Mouse (Mus musculus) intestine, embryonic 15.5 days (tissue): ENCODE data around the gene Dlx2. TPM values are rescaled to one million over a fixed set of nuclear protein-coding genes. Genes with fewer than 3 reads are reported as not detected.

Experiments used
- ATAC-seq: fragments of 200-750 bp; cut with Nextera tagmentation; 2 replicates; pipeline ENCODE4 v1.8.0; 2017; ENCODE audit warnings: moderate TSS enrichment, moderate library complexity
- H3K27ac ChIP-seq: fragments of 300-500 bp; sonication (generic); 2 replicates; pipeline ENCODE4 v1.5.1; 2015; ENCODE audit warnings: mild to moderate bottlenecking, inconsistent platforms
- H3K27me3 ChIP-seq: fragments of 300-500 bp; sonication (generic); replicated peaks from 2 replicates; pipeline ENCODE4 v1.6.1; 2015; ENCODE audit warnings: inconsistent platforms
- H3K36me3 ChIP-seq: fragments of 300-500 bp; sonication (generic); 2 replicates; pipeline ENCODE4 v1.6.1; 2015; ENCODE audit warnings: inconsistent platforms
- H3K4me1 ChIP-seq: fragments of 300-500 bp; sonication (generic); replicated peaks from 2 replicates; pipeline ENCODE4 v1.6.1; 2015; ENCODE audit warnings: inconsistent platforms
- H3K4me2 ChIP-seq: fragments of 300-500 bp; sonication (generic); replicated peaks from 2 replicates; pipeline ENCODE4 v1.6.1; 2015; ENCODE audit warnings: mild to moderate bottlenecking, inconsistent platforms
- H3K4me3 ChIP-seq: fragments of 300-500 bp; sonication (generic); replicated peaks from 2 replicates; pipeline ENCODE4 v1.5.1; 2015; ENCODE audit warnings: inconsistent platforms
- H3K9ac ChIP-seq: fragments of 300-500 bp; sonication (generic); 2 replicates; pipeline ENCODE4 v1.6.1; 2015; ENCODE audit warnings: inconsistent platforms
- H3K9me3 ChIP-seq: fragments of 300-500 bp; sonication (generic); 2 replicates; pipeline ENCODE4 v1.6.1; 2016; ENCODE audit warnings: inconsistent platforms
- WGBS: fragments of 180-500 bp; shearing (Covaris S2); methylation state at CpG from one replicate; pipeline ENCODE4 v1.1.7; 2015; 5-methylcytosine and 5-hydroxymethylcytosine counted together
- polyA plus RNA-seq: library from polyadenylated mRNA; unstranded; fragments of >200 nt; fragmentation: Nextera tagmentation; extraction: Ambion mirVana; gene quantifications from 2 replicates; pipeline ENCODE4 v1.2.1, GENCODE M21; 2015

Dlx2 gene
- polyA plus RNA-seq, 1 experiment from 2014 or later, result 4.7 TPM

DNA sequence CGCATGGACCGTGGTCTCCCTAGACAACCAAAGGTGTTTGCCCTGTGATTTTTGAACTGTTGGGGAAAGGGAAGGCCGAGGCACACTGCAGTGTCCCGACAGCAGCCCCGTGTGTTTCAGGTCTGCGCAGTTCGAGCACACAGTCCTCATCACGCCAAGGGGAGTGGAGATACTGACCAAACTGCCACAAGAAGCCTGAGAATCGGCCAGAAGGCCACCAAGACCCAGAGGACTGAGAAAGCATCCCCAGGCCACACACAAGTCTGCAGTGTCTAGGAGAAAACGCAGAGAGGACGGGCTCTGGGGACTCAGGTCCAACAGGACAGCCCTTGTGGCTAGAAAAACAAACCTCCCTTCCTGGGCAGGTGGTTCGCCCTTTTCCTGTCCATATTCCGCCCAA, 21.8 kb downstream of the Dlx2 start:
- Histone ChIP-seq H3K27ac (no peak overlapping the region), H3K9me3 (no peaks in the 10 kb centered on the region), H3K36me3 (no peaks in the 10 kb centered on the region), H3K9ac (no peak overlapping the region), H3K4me1 (peaks cover 10% of the 10 kb centered on the region), H3K4me2 (no peak overlapping the region), H3K27me3 (peaks cover 73% of the 10 kb centered on the region), H3K4me3 (no peak overlapping the region)
- ATAC-seq, result no peak
- 31% methylated on average over 13 of the region's 13 CpGs for WGBS

DNA sequence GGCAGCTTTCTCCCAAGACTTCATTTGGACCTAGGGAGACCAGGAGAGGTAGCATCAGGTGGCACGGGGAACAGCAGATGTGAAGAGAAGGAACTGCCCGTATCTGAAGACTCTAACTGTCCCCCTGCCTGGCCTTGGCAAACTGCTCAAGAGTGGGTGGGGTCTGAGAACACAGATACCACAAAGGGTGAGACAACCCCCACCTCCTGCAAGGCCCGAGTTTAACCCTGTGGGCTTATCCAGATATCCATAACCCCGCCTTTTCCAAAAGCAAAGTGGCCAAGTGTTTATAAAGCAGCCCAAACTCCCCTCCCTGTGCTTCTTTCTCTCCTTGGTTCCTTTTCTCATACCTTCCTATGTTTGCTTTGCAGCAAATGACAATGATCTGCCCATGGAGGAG, 23.1 kb downstream of the Dlx2 start:
- no peak for ATAC-seq
- peaks cover 59% of the 10 kb centered on the region for H3K27me3 ChIP-seq
- no peaks in the 10 kb centered on the region for H3K36me3 ChIP-seq
- H3K27ac ChIP-seq, result no peak overlapping the region
- H3K4me1 ChIP-seq, result no peaks in the 10 kb centered on the region
- no peak overlapping the region for H3K4me2 ChIP-seq
- no peak overlapping the region for H3K9ac ChIP-seq
- 44% methylated on average over 4 of the region's 4 CpGs for WGBS
- no peak overlapping the region for H3K4me3 ChIP-seq
- no peaks in the 10 kb centered on the region for H3K9me3 ChIP-seq

DNA sequence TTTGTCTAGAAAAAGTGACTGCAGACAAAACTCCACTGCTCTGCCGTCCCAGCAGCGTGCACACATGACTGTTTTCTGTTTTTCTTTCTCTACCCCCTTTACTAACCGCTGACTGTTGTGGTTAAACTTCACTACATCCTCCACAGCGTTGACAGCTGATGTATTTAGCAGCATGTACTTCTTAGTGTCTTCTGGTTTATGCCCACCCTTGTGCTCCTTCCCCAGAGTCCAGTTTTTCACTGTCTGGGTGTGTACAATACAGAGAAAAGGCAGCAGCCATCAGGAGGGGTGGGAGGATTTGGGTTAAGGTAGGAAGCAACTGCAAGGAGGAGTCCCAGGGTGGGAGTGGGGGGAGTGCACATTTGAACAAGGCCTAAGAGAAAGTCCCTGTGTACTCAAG, 23.7 kb downstream of the Dlx2 start:
- Histone ChIP-seq H3K9ac (no peak overlapping the region), H3K36me3 (no peaks in the 10 kb centered on the region), H3K27me3 (peaks cover 54% of the 10 kb centered on the region), H3K9me3 (no peaks in the 10 kb centered on the region), H3K4me3 (no peak overlapping the region), H3K4me2 (no peak overlapping the region), H3K27ac (no peak overlapping the region), H3K4me1 (no peaks in the 10 kb centered on the region)
- WGBS, result 63% methylated on average over 4 of the region's 4 CpGs
- no peak for ATAC-seq

DNA sequence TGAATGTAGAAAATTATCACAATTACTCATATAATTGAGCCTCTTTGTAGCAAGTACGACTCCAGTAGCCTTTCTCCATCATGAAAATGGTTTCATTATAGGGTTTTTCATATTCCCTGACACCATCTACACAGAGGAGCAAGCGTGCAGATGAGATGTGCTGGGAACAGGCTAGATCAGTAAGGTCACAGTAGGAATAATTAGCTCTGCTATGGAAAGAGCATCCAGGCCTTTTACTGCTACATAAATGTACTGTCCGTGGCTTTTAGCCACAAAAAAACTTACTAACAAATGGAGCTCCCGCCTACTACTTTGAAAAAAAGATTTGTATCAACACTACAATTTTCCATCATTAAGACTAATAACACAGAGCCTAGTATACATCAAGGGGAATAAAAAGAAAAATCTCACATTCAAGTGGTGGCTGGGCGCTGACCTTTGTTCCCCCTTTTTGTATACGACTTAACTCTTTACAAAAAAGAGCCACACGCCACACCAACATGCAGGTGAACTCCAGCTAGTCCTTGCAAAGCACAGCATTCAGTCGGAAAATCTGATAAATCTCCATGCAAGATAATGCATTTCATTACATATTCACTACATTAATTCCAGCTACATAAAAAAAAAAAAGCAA, 29.0 kb downstream of the Dlx2 start:
- Histone ChIP-seq H3K36me3 (no peaks in the 10 kb centered on the region), H3K27me3 (peaks cover 8% of the 10 kb centered on the region), H3K4me3 (no peak overlapping the region), H3K9me3 (no peaks in the 10 kb centered on the region), H3K4me2 (no peak overlapping the region), H3K9ac (no peak overlapping the region), H3K27ac (0 out of 2 replicates have a peak overlapping the region, but pooled peaks have one; percentile 4), H3K4me1 (no peaks in the 10 kb centered on the region)
- ATAC-seq, result no peak
- 78% methylated on average over 8 of the region's 8 CpGs for WGBS

DNA sequence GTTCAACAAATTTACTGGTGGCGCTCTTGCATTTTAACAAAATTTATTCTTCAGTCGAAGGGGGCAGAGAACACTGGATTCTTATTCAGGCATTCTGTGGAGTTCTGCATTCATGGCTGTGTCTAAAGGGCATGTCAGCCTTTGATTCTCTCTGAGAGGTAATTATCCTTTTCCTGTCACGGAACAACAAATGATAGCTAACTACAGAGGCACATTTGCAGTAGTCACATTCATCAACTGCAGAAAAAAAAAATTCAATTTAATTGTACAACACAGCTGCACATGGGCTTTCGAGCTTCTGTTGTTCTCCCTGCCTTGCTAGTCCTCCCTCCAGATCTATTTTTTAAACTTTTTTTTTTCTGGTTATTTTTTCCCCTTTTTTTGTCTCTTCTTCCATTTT, 29.6 kb downstream of the Dlx2 start:
- no peak for ATAC-seq
- H3K27ac ChIP-seq, result no peak overlapping the region
- H3K4me2 ChIP-seq, result no peak overlapping the region
- peaks cover 6% of the 10 kb centered on the region for H3K27me3 ChIP-seq
- H3K9ac ChIP-seq, result no peak overlapping the region
- H3K4me1 ChIP-seq, result no peaks in the 10 kb centered on the region
- H3K9me3 ChIP-seq, result no peaks in the 10 kb centered on the region
- H3K36me3 ChIP-seq, result no peaks in the 10 kb centered on the region
- WGBS, result 78% methylated on average over 4 of the region's 4 CpGs
- H3K4me3 ChIP-seq, result no peak overlapping the region

DNA sequence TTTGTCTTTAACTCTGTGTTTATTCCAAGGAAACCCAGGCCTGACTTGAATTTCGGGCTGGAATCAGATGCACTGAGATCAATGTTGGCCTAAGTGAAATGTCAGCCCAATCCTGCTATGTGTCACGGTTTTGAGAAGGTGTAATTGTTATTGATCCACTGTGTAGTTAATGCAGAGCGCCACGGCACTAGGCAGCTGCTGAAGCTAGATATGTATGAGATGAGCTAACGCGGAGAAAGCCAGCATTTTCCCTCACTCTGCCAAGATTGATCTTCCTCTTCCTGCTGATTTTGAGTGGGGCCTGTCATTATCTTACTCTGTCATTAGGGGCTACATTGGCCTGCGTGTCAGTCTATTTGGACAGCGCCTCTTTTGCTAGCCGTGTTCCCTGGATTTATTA, 34.2 kb downstream of the Dlx2 start:
- Histone ChIP-seq H3K9ac (no peak overlapping the region), H3K4me1 (no peaks in the 10 kb centered on the region), H3K36me3 (no peaks in the 10 kb centered on the region), H3K4me2 (no peak overlapping the region), H3K4me3 (no peak overlapping the region), H3K9me3 (no peaks in the 10 kb centered on the region), H3K27me3 (no peaks in the 10 kb centered on the region), H3K27ac (no peak overlapping the region)
- 72% methylated on average over 9 of the region's 9 CpGs for WGBS
- no peak for ATAC-seq

DNA sequence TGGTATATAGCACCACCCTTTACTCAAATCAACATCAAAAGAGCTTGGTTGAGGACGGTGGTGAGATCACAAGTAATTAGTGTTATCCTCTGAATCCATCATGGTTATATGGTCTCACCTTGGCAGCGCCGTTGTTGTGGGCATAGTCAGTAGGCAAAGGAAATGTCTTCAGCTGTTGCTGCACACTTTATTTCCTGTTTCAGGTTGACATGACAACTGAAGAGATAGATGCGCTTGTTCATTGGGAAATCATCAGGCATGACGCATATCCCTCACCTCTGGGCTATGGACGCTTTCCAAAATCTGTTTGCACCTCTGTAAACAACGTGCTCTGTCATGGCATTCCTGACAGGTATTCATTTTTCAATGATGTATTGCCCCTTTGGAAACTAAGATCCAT, 35.3 kb downstream of the Dlx2 start:
- no peaks in the 10 kb centered on the region for H3K36me3 ChIP-seq
- H3K9me3 ChIP-seq, result no peaks in the 10 kb centered on the region
- H3K9ac ChIP-seq, result no peak overlapping the region
- no peak overlapping the region for H3K4me3 ChIP-seq
- no peaks in the 10 kb centered on the region for H3K27me3 ChIP-seq
- no peak for ATAC-seq
- H3K27ac ChIP-seq, result no peak overlapping the region
- WGBS, result 85% methylated on average over 7 of the region's 7 CpGs
- no peak overlapping the region for H3K4me2 ChIP-seq
- H3K4me1 ChIP-seq, result no peaks in the 10 kb centered on the region

DNA sequence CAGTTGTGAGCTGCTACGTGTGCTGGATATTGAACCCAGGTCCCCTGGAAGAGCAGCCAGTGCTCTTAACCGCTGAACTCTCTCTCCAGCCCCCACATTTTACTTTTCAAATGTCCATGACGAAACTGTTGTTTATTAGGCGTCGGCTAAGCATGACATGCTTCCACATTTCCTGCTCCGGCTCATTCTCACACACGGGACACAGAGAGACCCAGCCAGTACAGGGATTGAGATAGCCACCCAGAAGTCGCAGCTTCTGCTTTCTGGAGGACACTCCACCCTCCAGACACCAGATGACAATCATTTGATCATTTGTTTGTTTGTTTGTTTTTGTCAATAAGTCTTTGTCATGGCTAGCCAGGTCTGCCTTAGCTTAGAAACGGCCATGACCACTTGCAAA, 41.7 kb downstream of the Dlx2 start:
- H3K9me3 ChIP-seq, result no peaks in the 10 kb centered on the region
- no peak overlapping the region for H3K4me3 ChIP-seq
- no peak overlapping the region for H3K4me2 ChIP-seq
- no peaks in the 10 kb centered on the region for H3K4me1 ChIP-seq
- ATAC-seq, result no peak
- 56% methylated on average over 9 of the region's 9 CpGs for WGBS
- no peaks in the 10 kb centered on the region for H3K27me3 ChIP-seq
- H3K27ac ChIP-seq, result no peak overlapping the region
- H3K36me3 ChIP-seq, result no peaks in the 10 kb centered on the region
- H3K9ac ChIP-seq, result no peak overlapping the region

DNA sequence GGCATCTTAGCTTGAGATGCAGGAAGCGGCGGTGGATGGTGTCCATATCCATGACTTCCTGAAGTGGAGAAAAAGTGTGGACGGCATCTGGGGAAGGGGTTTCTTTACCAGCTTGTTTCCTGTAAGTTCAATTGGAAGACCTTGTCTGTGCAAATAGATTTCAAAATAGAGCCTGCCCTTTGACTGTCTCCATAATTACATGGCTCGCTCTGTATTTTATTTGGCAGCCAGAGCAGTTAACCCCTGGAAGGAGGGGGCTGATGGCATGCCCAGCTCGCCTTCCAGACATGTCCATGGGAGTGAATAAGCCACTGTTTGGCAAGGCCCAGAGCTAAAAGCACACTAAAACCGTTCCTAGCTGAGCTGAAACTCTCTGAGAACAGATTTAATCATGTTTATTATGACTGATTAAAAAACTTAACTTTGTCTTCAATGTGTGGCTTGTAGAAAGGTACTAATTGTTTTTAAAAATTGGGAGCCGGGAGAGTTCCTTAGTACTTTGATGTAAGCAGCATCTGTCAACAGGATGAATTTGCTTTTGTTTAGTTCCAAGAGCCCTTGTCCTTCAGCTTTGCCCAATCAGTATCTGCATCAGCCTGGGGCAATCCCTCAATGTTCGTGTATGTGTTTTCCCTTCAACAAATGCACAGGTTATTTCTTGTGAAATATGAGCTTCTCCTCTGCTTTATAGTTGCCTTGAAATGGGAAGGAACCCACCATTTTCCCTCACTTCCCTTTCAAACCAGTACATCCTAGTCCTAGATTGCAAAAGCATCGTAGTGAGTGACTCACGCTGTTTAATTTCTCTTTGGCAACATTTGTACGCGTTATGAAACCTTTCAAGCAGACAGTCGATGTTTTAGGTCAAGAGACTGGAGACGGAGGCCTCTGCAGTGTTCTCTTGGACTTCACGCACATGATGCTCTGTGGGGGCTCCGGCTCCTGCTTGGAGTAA, 47.0 kb downstream of the Dlx2 start:
- WGBS, result 69% methylated on average over 16 of the region's 16 CpGs
- no peak overlapping the region for H3K27ac ChIP-seq
- no peaks in the 10 kb centered on the region for H3K9me3 ChIP-seq
- H3K36me3 ChIP-seq, result no peaks in the 10 kb centered on the region
- no peaks in the 10 kb centered on the region for H3K4me1 ChIP-seq
- no peak overlapping the region for H3K9ac ChIP-seq
- H3K4me3 ChIP-seq, result no peak overlapping the region
- no peak overlapping the region for H3K4me2 ChIP-seq
- ATAC-seq, result no peak
- H3K27me3 ChIP-seq, result no peaks in the 10 kb centered on the region

DNA sequence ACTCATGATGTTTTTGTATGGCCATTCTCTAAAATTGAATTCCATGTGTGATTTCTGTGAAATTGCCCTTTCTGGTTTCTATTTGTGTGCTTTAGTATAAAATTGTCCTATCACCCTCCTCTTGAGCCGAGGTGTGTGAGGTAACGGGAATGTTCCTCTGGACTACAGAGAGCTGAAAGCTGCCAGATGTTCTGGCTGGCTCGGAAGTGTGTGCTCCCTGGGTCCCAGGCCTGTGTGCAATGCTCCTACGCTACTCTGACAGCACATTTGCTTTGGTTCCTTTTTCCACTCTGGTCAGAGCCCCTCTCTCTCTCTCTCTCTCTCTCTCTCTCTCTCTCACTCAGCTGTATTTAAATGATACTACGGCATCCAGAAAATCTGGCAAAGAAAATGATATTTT, 49.4 kb downstream of the Dlx2 start:
- WGBS, result 47% methylated on average over 5 of the region's 5 CpGs
- no peaks in the 10 kb centered on the region for H3K9me3 ChIP-seq
- H3K27me3 ChIP-seq, result no peaks in the 10 kb centered on the region
- H3K4me3 ChIP-seq, result no peak overlapping the region
- no peaks in the 10 kb centered on the region for H3K36me3 ChIP-seq
- H3K4me1 ChIP-seq, result no peaks in the 10 kb centered on the region
- no peak overlapping the region for H3K27ac ChIP-seq
- H3K9ac ChIP-seq, result no peak overlapping the region
- H3K4me2 ChIP-seq, result no peak overlapping the region
- no peak for ATAC-seq

DNA sequence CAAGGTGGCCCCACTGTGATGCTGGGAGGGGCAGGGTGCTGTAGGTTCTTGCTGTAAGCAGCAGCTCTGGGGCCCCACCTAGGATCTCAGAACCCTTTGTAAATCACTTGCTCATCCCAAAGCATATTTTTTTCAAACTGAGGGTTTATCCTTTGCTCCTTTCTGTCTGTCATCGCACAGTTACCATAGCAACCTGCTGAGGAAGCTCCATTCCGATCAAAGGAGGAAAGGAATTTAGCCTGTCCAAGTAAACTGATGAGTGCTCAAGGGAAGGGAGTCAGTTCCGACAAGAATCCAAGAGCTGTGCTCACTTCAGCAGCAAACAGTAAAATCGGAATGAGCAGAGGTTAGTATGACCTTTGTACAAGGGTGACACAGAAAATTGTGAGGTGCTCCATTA, 51.6 kb downstream of the Dlx2 start:
- H3K4me1 ChIP-seq, result no peaks in the 10 kb centered on the region
- WGBS, result 24% methylated on average over 4 of the region's 4 CpGs
- no peaks in the 10 kb centered on the region for H3K27me3 ChIP-seq
- H3K9me3 ChIP-seq, result no peaks in the 10 kb centered on the region
- H3K9ac ChIP-seq, result no peak overlapping the region
- no peaks in the 10 kb centered on the region for H3K36me3 ChIP-seq
- no peak overlapping the region for H3K27ac ChIP-seq
- no peak for ATAC-seq
- H3K4me3 ChIP-seq, result no peak overlapping the region
- no peak overlapping the region for H3K4me2 ChIP-seq

DNA sequence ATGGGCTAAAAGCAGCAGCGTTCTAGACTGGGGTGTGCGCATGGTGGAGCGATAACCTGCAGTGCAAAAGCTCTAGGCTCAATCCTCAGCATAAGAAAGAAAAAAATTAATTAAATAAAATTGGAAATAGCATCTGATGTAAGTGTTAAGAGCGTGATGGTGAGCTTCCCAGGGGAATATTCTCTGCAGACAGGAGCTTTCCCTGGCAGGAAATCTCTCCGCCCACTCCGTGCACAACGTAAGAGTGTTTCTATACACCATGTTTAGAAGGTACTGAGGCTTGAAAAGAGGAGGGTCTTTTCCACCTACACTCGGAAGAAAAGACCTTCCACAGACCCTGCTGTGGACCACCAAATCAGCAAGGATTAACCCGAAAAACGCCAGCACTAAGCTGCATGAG, 52.1 kb downstream of the Dlx2 start:
- H3K9ac ChIP-seq, result no peak overlapping the region
- H3K36me3 ChIP-seq, result no peaks in the 10 kb centered on the region
- H3K9me3 ChIP-seq, result no peaks in the 10 kb centered on the region
- no peak overlapping the region for H3K4me3 ChIP-seq
- no peak for ATAC-seq
- H3K27me3 ChIP-seq, result no peaks in the 10 kb centered on the region
- no peak overlapping the region for H3K27ac ChIP-seq
- H3K4me2 ChIP-seq, result no peak overlapping the region
- WGBS, result 67% methylated on average over 10 of the region's 10 CpGs
- H3K4me1 ChIP-seq, result no peaks in the 10 kb centered on the region
